Mouse (Mus musculus): ENCODE data around the gene Ier5l.

Ier5l gene

GRCm38 (mm10) chr2:30441518-30442497 is 32.2 kb downstream of the Ier5l start:
- peak; percentile 69 for ATAC-seq (ENCODE audit: low TSS enrichment)

- ATAC-seq (ENCODE audit: low TSS enrichment) = peak; percentile 58
These were observed 33.1 kb downstream of the Ier5l start for GRCm38 (mm10) chr2:30440701-30441517.

GRCm38 (mm10) chr2:30440211-30440700 is 33.8 kb downstream of the Ier5l start:
- ATAC-seq (ENCODE audit: low TSS enrichment) = no peak

GRCm38 (mm10) chr2:30439631-30440030 is 34.4 kb downstream of the Ier5l start:
- ATAC-seq (ENCODE audit: low TSS enrichment) = no peak

GRCm38 (mm10) chr2:30437791-30438190 is 36.2 kb downstream of the Ier5l start:
- no peak for ATAC-seq (ENCODE audit: low TSS enrichment)

- ATAC-seq (ENCODE audit: low TSS enrichment) = no peak
These were observed 37.2 kb downstream of the Ier5l start for GRCm38 (mm10) chr2:30436809-30437208.

- ATAC-seq (ENCODE audit: low TSS enrichment) = no peak
These were observed 37.9 kb downstream of the Ier5l start for GRCm38 (mm10) chr2:30436156-30436545.

- ATAC-seq (ENCODE audit: low TSS enrichment) = peak; percentile 65
These were observed 38.5 kb downstream of the Ier5l start for GRCm38 (mm10) chr2:30435326-30436155.

GRCm38 (mm10) chr2:30429156-30429555 is 44.9 kb downstream of the Ier5l start:
- ATAC-seq (ENCODE audit: low TSS enrichment) = no peak
